Mouse (Mus musculus): ENCODE measurements around the gene Serpina3a. TPM values are rescaled to one million over a fixed set of nuclear protein-coding genes. Genes with fewer than 3 reads are reported as not detected.

Gene Serpina3a
- total and polyA plus RNA-seq, 2 experiments: not detected

GRCm38 (mm10) chr12:104143286-104143685, 30.8 kb downstream of the Serpina3a start:
- WGBS: 53% methylated on average over 1 of the region's 1 CpGs
- H3K36me3 ChIP-seq (ENCODE audit: control insufficient read depth, insufficient read depth, low read length): no peaks in the 10 kb centered on the region
- H3K27me3 ChIP-seq (ENCODE audit: control insufficient read depth, insufficient read depth, low read length): no peaks in the 10 kb centered on the region
- no peaks in the 10 kb centered on the region for H3K79me2 ChIP-seq (ENCODE audit: control insufficient read depth, insufficient read depth, low read length)
- peak; percentile 72 for DNase-seq (ENCODE audit: extremely low read depth, low read depth, low spot score)
- peaks cover 2% of the 10 kb centered on the region; the same call in 1 of the 2 replicates for H3K4me1 ChIP-seq (ENCODE audit: control insufficient read depth, insufficient read depth, low read length)
- no peak for TF ChIP-seq CTCF (IDR thresholded peaks at IDR 0.05; ENCODE audit: low read depth, low read length)
- no peak for TF ChIP-seq POLR2A (IDR thresholded peaks at IDR 0.05; ENCODE audit: extremely low read depth, insufficient read depth, low read length)
- no peak overlapping the region for H3K4me3 ChIP-seq (ENCODE audit: insufficient read depth, low read depth, low read length)
- no peak overlapping the region for H3K27ac ChIP-seq (replicated peaks; ENCODE audit: insufficient read depth, low read depth, low read length)
- H3K9ac ChIP-seq (ENCODE audit: low read depth, low read length): no peak overlapping the region

- no peaks in the 10 kb centered on the region for H3K36me3 ChIP-seq (ENCODE audit: control insufficient read depth, insufficient read depth, low read length)
- no peak overlapping the region for H3K4me3 ChIP-seq (ENCODE audit: insufficient read depth, low read depth, low read length)
- no peaks in the 10 kb centered on the region for H3K27me3 ChIP-seq (ENCODE audit: control insufficient read depth, insufficient read depth, low read length)
- no peak overlapping the region for H3K27ac ChIP-seq (replicated peaks; ENCODE audit: insufficient read depth, low read depth, low read length)
- no peak for TF ChIP-seq POLR2A (IDR thresholded peaks at IDR 0.05; ENCODE audit: extremely low read depth, insufficient read depth, low read length)
- no peak for TF ChIP-seq CTCF (IDR thresholded peaks at IDR 0.05; ENCODE audit: low read depth, low read length)
- H3K9ac ChIP-seq (ENCODE audit: low read depth, low read length): no peak overlapping the region
- WGBS: 94% methylated on average over 2 of the region's 2 CpGs
- no peak for DNase-seq (ENCODE audit: extremely low read depth, low read depth, low spot score)
- peaks cover 2% of the 10 kb centered on the region; the same call in 1 of the 2 replicates for H3K4me1 ChIP-seq (ENCODE audit: control insufficient read depth, insufficient read depth, low read length)
- H3K79me2 ChIP-seq (ENCODE audit: control insufficient read depth, insufficient read depth, low read length): no peaks in the 10 kb centered on the region
These were observed 33.0 kb downstream of the Serpina3a start for GRCm38 (mm10) chr12:104145571-104145970.

DNA sequence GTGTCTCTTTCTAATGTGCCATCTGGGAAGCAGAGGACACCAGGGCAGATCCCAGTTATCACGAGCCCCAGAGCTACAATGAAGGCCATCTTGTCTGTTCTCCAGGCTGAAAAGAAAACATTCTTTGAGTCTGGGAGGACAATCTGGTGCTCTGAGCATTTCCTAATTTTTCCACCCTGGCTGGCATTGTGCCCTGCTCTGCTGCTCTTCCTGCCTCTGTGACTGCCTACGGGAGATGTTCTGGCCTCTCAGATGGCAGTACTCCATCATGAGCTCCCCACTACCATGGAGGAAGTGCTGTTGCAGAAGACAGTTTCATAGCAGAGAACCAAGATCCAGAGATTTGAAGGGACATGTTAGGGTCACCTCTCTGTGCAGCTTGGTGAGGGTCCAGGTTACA, 39.5 kb downstream of the Serpina3a start:
- Histone ChIP-seq H3K27ac (replicated peaks; ENCODE audit: insufficient read depth, low read depth, low read length) (no peak overlapping the region), H3K36me3 (ENCODE audit: control insufficient read depth, insufficient read depth, low read length) (no peaks in the 10 kb centered on the region), H3K79me2 (ENCODE audit: control insufficient read depth, insufficient read depth, low read length) (no peaks in the 10 kb centered on the region), H3K27me3 (ENCODE audit: control insufficient read depth, insufficient read depth, low read length) (no peaks in the 10 kb centered on the region), H3K4me1 (ENCODE audit: control insufficient read depth, insufficient read depth, low read length) (peaks cover 4% of the 10 kb centered on the region; the same call in 1 of the 2 replicates), H3K9ac (ENCODE audit: low read depth, low read length) (no peak overlapping the region), H3K4me3 (ENCODE audit: insufficient read depth, low read depth, low read length) (no peak overlapping the region)
- WGBS: 67% methylated on average over 2 of the region's 2 CpGs
- TF ChIP-seq CTCF (IDR thresholded peaks at IDR 0.05; ENCODE audit: low read depth, low read length): no peak
- no peak for TF ChIP-seq POLR2A (IDR thresholded peaks at IDR 0.05; ENCODE audit: extremely low read depth, insufficient read depth, low read length)
- no peak for DNase-seq (ENCODE audit: extremely low read depth, low read depth, low spot score)

- no peak overlapping the region; the same call in 1 of the 2 replicates for H3K27ac ChIP-seq (replicated peaks; ENCODE audit: insufficient read depth, low read depth, low read length)
- no peak overlapping the region for H3K4me3 ChIP-seq (ENCODE audit: insufficient read depth, low read depth, low read length)
- H3K36me3 ChIP-seq (ENCODE audit: control insufficient read depth, insufficient read depth, low read length): no peaks in the 10 kb centered on the region
- no peak for TF ChIP-seq CTCF (IDR thresholded peaks at IDR 0.05; ENCODE audit: low read depth, low read length)
- no peak for TF ChIP-seq POLR2A (IDR thresholded peaks at IDR 0.05; ENCODE audit: extremely low read depth, insufficient read depth, low read length)
- no peak for DNase-seq (ENCODE audit: extremely low read depth, low read depth, low spot score)
- peaks cover 4% of the 10 kb centered on the region; the same call in 1 of the 2 replicates for H3K4me1 ChIP-seq (ENCODE audit: control insufficient read depth, insufficient read depth, low read length)
- WGBS: 25% methylated on average over 3 of the region's 3 CpGs
- H3K79me2 ChIP-seq (ENCODE audit: control insufficient read depth, insufficient read depth, low read length): no peaks in the 10 kb centered on the region
- H3K9ac ChIP-seq (ENCODE audit: low read depth, low read length): no peak overlapping the region
- H3K27me3 ChIP-seq (ENCODE audit: control insufficient read depth, insufficient read depth, low read length): no peaks in the 10 kb centered on the region
These were observed 40.6 kb downstream of the Serpina3a start for GRCm38 (mm10) chr12:104153041-104153645.

DNA sequence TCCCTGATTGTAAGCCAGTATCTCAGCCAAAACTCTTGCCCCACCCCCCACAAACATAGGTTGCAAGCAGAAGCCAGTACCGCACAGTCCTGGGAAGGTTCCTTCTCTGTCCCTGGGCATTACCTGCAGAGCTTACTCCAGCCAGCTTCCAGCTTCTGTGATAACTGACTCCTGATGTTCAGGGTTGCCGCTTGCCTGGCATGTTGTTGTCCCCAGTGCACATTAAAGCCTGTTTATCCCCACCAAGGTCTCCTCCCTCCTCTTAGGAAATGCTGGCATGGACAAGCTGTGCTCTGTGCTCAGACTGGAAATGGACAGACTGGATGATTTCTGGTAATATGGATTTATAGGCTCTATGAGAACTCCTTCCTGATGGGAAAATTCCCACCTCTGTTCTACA, 41.1 kb downstream of the Serpina3a start, which contains the start of gene Serpina3c:
Gene Serpina3c, minus strand, starts transcription at position 215 of the 400 bp plus-strand sequence.
- H3K36me3 ChIP-seq (ENCODE audit: control insufficient read depth, insufficient read depth, low read length): no peaks in the 10 kb centered on the region
- H3K27ac ChIP-seq (replicated peaks; ENCODE audit: insufficient read depth, low read depth, low read length): no peak within 1 kb of the TSS; the same call in 1 of the 2 replicates
- WGBS: 68% methylated on average over 2 of the region's 2 CpGs
- DNase-seq (ENCODE audit: extremely low read depth, low read depth, low spot score): no peak
- no peak within 1 kb of the TSS for H3K4me3 ChIP-seq (ENCODE audit: insufficient read depth, low read depth, low read length)
- TF ChIP-seq CTCF (IDR thresholded peaks at IDR 0.05; ENCODE audit: low read depth, low read length) (no peak), POLR2A (IDR thresholded peaks at IDR 0.05; ENCODE audit: extremely low read depth, insufficient read depth, low read length) (no peak)
- H3K4me1 ChIP-seq (ENCODE audit: control insufficient read depth, insufficient read depth, low read length): peaks cover 4% of the 10 kb centered on the region; the same call in 1 of the 2 replicates
- H3K79me2 ChIP-seq (ENCODE audit: control insufficient read depth, insufficient read depth, low read length): no peaks in the 10 kb centered on the region
- no peaks in the 10 kb centered on the region for H3K27me3 ChIP-seq (ENCODE audit: control insufficient read depth, insufficient read depth, low read length)
- no peak within 1 kb of the TSS for H3K9ac ChIP-seq (ENCODE audit: low read depth, low read length)

Other genes starting within 250 kb of the Serpina3a start
- 6,488 and 8,697 TPM in 2 replicates for gene Serpina1a, start 249.2 kb upstream of the Serpina3a start, total RNA-seq (2014; rRNA removed)
- gene Serpina1a, start 249.2 kb upstream of the Serpina3a start, polyA plus RNA-seq (2012; rRNA removed): 6,371 and 7,029 TPM in 2 replicates
- gene Serpina1c, start 207.8 kb upstream of the Serpina3a start, total RNA-seq (2014; rRNA removed): 6,010 and 6,410 TPM in 2 replicates
- gene Serpina1c, start 207.8 kb upstream of the Serpina3a start, polyA plus RNA-seq (2012; rRNA removed): 8,302 and 8,890 TPM in 2 replicates
- gene Serpina1e, start 153.7 kb upstream of the Serpina3a start, total RNA-seq (2014; rRNA removed): 1,162 and 7,105 TPM in 2 replicates
- 268 and 557 TPM in 2 replicates for gene Serpina1e, start 153.7 kb upstream of the Serpina3a start, polyA plus RNA-seq (2012; rRNA removed)
- 47.7 and 49.9 TPM in 2 replicates for gene Serpina11, start 122.8 kb upstream of the Serpina3a start, total RNA-seq (2014; rRNA removed)
- 107 and 114 TPM in 2 replicates for gene Serpina11, start 122.8 kb upstream of the Serpina3a start, polyA plus RNA-seq (2012; rRNA removed)
- gene Serpina9, start 99.0 kb upstream of the Serpina3a start, total RNA-seq (2014; rRNA removed): 0.18 and 0.34 TPM in 2 replicates
- gene Serpina9, start 99.0 kb upstream of the Serpina3a start, polyA plus RNA-seq (2012; rRNA removed): 0.11 and 1.3 TPM in 2 replicates
- 0.20 and 3.6 TPM in 2 replicates for gene Serpina12, start 68.3 kb upstream of the Serpina3a start, total RNA-seq (2014; rRNA removed)
- 0.56 and 1.8 TPM in 2 replicates for gene Serpina12, start 68.3 kb upstream of the Serpina3a start, polyA plus RNA-seq (2012; rRNA removed)
- not detected in 2 replicates for gene Serpina5, start 11.6 kb upstream of the Serpina3a start, total RNA-seq (2014; rRNA removed)
- 0.04 TPM in 1 of 2 replicates, not detected in the other for gene Serpina5, start 11.6 kb upstream of the Serpina3a start, polyA plus RNA-seq (2012; rRNA removed)
- gene Serpina3b, start 15.3 kb downstream of the Serpina3a start, total RNA-seq (2014; rRNA removed): 0.09 TPM in 1 of 2 replicates, not detected in the other
- gene Serpina3b, start 15.3 kb downstream of the Serpina3a start, polyA plus RNA-seq (2012; rRNA removed): not detected in 2 replicates
- gene Serpina3c, start 41.1 kb downstream of the Serpina3a start, total RNA-seq (2014; rRNA removed): 0.20 TPM in 1 of 2 replicates, not detected in the other
- not detected in 2 replicates for gene Serpina3c, start 41.1 kb downstream of the Serpina3a start, polyA plus RNA-seq (2012; rRNA removed)
- 2.9 TPM in 2 replicates for gene Serpina3f, start 101.8 kb downstream of the Serpina3a start, total RNA-seq (2014; rRNA removed)
- 0.67 and 2.2 TPM in 2 replicates for gene Serpina3f, start 101.8 kb downstream of the Serpina3a start, polyA plus RNA-seq (2012; rRNA removed)
- gene Serpina3g, start 123.5 kb downstream of the Serpina3a start, total RNA-seq (2014; rRNA removed): 19.1 and 20.7 TPM in 2 replicates
- gene Serpina3g, start 123.5 kb downstream of the Serpina3a start, polyA plus RNA-seq (2012; rRNA removed): 3.8 and 9.7 TPM in 2 replicates
- gene Serpina3i, start 150.4 kb downstream of the Serpina3a start, total RNA-seq (2014; rRNA removed): 0.20 and 0.46 TPM in 2 replicates
- gene Serpina3i, start 150.4 kb downstream of the Serpina3a start, polyA plus RNA-seq (2012; rRNA removed): 0.04 TPM in 1 of 2 replicates, not detected in the other
- not detected in 2 replicates for gene Serpina3j, start 201.8 kb downstream of the Serpina3a start, total RNA-seq (2014; rRNA removed)
- gene Serpina3j, start 201.8 kb downstream of the Serpina3a start, polyA plus RNA-seq (2012; rRNA removed): not detected in 2 replicates
- 10,536 and 14,457 TPM in 2 replicates for gene Serpina3k, start 225.8 kb downstream of the Serpina3a start, total RNA-seq (2014; rRNA removed)
- gene Serpina3k, start 225.8 kb downstream of the Serpina3a start, polyA plus RNA-seq (2012; rRNA removed): 2,986 and 3,416 TPM in 2 replicates
- 623 and 783 TPM in 2 replicates for gene Serpina3m, start 225.8 kb downstream of the Serpina3a start, total RNA-seq (2014; rRNA removed)
- gene Serpina3m, start 225.8 kb downstream of the Serpina3a start, polyA plus RNA-seq (2012; rRNA removed): 260 and 302 TPM in 2 replicates

Measured in liver, adult 2 months (tissue).